Mouse (Mus musculus): ENCODE measurements at regions not wholly inside any gene's neighbourhood (a gene's known extent, or its start where the extent isn't known, plus 50 kb on each side); places are given as distances from the start of the nearest gene placed in this dataset.
A peak's percentile ranks its signal among the peaks of the same experiment; 100 is the strongest.
"Not testable (repeated sequence)": the region's sequence is repeated elsewhere in the genome, so short reads cannot be mapped to it uniquely, and the experiment has no call there.

- no peak for DNase-seq (ENCODE audit: low spot score)
These were observed 133.0 kb upstream of the Plcb4 start for GRCm38 (mm10) chr2:135525779-135526178.

- no peak for DNase-seq (ENCODE audit: low spot score)
These were observed 129.2 kb upstream of the Plcb4 start for GRCm38 (mm10) chr2:135529619-135530018.

- DNase-seq (ENCODE audit: low spot score): no peak
These were observed 122.4 kb upstream of the Plcb4 start for GRCm38 (mm10) chr2:135536303-135536871.

GRCm38 (mm10) chr2:135538022-135538421 lies 120.8 kb upstream of the Plcb4 start:
- no peak for DNase-seq (ENCODE audit: low spot score)

GRCm38 (mm10) chr2:135541058-135541457 lies 117.8 kb upstream of the Plcb4 start:
- DNase-seq (ENCODE audit: low spot score): no peak

GRCm38 (mm10) chr2:135541930-135542329 lies 116.9 kb upstream of the Plcb4 start:
- DNase-seq (ENCODE audit: low spot score): no peak

- DNase-seq (ENCODE audit: low spot score): no peak
These were observed 113.9 kb upstream of the Plcb4 start for GRCm38 (mm10) chr2:135544882-135545281.

GRCm38 (mm10) chr2:135547966-135548365 lies 110.8 kb upstream of the Plcb4 start:
- no peak for DNase-seq (ENCODE audit: low spot score)

- no peak for DNase-seq (ENCODE audit: low spot score)
These were observed 105.8 kb upstream of the Plcb4 start for GRCm38 (mm10) chr2:135553031-135553430.

GRCm38 (mm10) chr2:135558026-135558425 lies 100.8 kb upstream of the Plcb4 start:
- not testable (repeated sequence) for DNase-seq (ENCODE audit: low spot score)

GRCm38 (mm10) chr2:135559328-135559727 lies 99.5 kb upstream of the Plcb4 start:
- no peak for DNase-seq (ENCODE audit: low spot score)

- DNase-seq (ENCODE audit: low spot score): no peak
These were observed 98.7 kb upstream of the Plcb4 start for GRCm38 (mm10) chr2:135559933-135560710.

GRCm38 (mm10) chr2:135560856-135561255 lies 98.0 kb upstream of the Plcb4 start:
- no peak for DNase-seq (ENCODE audit: low spot score)

GRCm38 (mm10) chr2:135561716-135562115 lies 97.1 kb upstream of the Plcb4 start:
- no peak for DNase-seq (ENCODE audit: low spot score)

GRCm38 (mm10) chr2:135562140-135562890 lies 96.5 kb upstream of the Plcb4 start:
- no peak for DNase-seq (ENCODE audit: low spot score)

- DNase-seq (ENCODE audit: low spot score): no peak
These were observed 94.6 kb upstream of the Plcb4 start for GRCm38 (mm10) chr2:135564231-135564630.

- no peak for DNase-seq (ENCODE audit: low spot score)
These were observed 90.5 kb upstream of the Plcb4 start for GRCm38 (mm10) chr2:135568350-135568749.

GRCm38 (mm10) chr2:135571599-135571998 lies 87.2 kb upstream of the Plcb4 start:
- peak; percentile 12 for DNase-seq (ENCODE audit: low spot score)

- DNase-seq (ENCODE audit: low spot score): no peak
These were observed 81.6 kb upstream of the Plcb4 start for GRCm38 (mm10) chr2:135577228-135577627.

GRCm38 (mm10) chr2:135578135-135578534 lies 80.7 kb upstream of the Plcb4 start:
- DNase-seq (ENCODE audit: low spot score): no peak

GRCm38 (mm10) chr2:135579514-135579913 lies 79.3 kb upstream of the Plcb4 start:
- DNase-seq (ENCODE audit: low spot score): no peak

- DNase-seq (ENCODE audit: low spot score): no peak
These were observed 78.8 kb upstream of the Plcb4 start for GRCm38 (mm10) chr2:135580051-135580450.

GRCm38 (mm10) chr2:135582341-135582740 lies 76.5 kb upstream of the Plcb4 start:
- DNase-seq (ENCODE audit: low spot score): no peak
